Mouse (Mus musculus): ENCODE results near the gene Trim46.

DNA sequence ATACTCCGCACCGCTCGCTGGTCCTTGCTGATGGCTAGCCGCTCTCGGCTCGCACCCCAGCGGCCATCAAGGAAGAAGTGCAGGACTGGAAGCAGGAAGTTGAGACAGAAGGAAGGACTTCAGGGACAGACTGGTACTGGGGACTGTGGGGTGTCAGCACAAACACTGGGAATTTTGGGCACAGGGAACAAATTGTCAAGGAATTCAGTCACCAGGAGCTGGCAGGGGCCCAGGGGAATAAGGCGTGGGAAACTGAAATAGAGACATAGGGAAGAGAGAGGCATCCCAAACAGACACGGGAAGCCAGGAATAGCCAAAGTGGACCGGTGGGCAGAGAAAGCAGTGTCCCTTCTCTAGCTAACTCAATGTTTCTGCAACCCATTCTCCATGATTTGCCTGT is 9.6 kb downstream of the Trim46 start:
- TF ChIP-seq POLR2A (IDR thresholded peaks at IDR 0.05; ENCODE audit: control insufficient read depth, extremely low read depth, insufficient read depth, low read length, poor library complexity) (no peak), CTCF (IDR thresholded peaks at IDR 0.05; ENCODE audit: borderline replicate concordance, control insufficient read depth, extremely low read depth, insufficient read depth, low read length, poor library complexity) (no peak)
